Mouse (Mus musculus): ENCODE results near the gene Nrxn1. TPM values are rescaled to one million over a fixed set of nuclear protein-coding genes. Genes with fewer than 3 reads are reported as not detected.
A peak's percentile ranks its signal among the peaks of the same experiment; 100 is the strongest.

The Nrxn1 gene
- polyA plus RNA-seq (2015; fragmentation: Nextera tagmentation; extraction: Ambion mirVana) = 4.6 and 5.5 TPM in 2 replicates

DNA sequence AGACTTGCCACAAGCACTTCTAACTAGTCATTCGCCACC, at the start of gene Nrxn1:
Gene Nrxn1, minus strand, starts transcription at position 30 of the 39 bp plus-strand sequence.
- H3K4me3 ChIP-seq (ENCODE audit: low read length) = peak within 1 kb of the TSS; percentile 20

DNA sequence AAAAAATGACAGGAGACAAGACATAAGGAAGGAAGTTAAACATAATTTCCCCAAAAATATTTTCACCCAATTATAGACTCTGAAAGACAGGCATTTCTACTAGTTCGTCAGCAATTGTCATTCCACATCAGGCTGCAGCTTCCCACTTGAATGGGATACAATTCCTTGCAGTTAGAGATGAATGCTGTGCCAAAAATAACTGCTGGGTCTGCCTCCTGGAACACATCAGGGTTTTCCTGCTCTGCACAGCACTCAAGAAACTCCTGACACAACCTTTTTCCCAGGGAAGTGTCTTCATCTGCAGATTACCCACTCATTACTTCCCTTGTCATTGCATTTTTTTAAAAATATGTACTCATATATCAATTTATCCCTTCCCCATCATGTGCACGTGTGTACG, 44.0 kb upstream of the Nrxn1 start:
- ATAC-seq (ENCODE audit: low FRiP score, low TSS enrichment) = no peak
- Histone ChIP-seq H3K27me3 (ENCODE audit: insufficient read depth, low read length) (no peaks in the 10 kb centered on the region), H3K27ac (ENCODE audit: low read length) (no peak overlapping the region), H3K4me3 (ENCODE audit: low read length) (no peak overlapping the region), H3K4me1 (ENCODE audit: insufficient read depth, low read length) (no peaks in the 10 kb centered on the region), H3K9me3 (ENCODE audit: low read length) (no peaks in the 10 kb centered on the region), H3K36me3 (ENCODE audit: insufficient read depth, low read length) (no peaks in the 10 kb centered on the region), H3K4me2 (replicated peaks; ENCODE audit: low read depth, low read length) (no peak overlapping the region), H3K9ac (replicated peaks; ENCODE audit: low read length) (no peak overlapping the region)
- WGBS = 64% methylated on average over 3 of the region's 3 CpGs

More for the DNA sequence above, at the start of gene Nrxn1:
- Histone ChIP-seq H3K9ac (replicated peaks; ENCODE audit: low read length) (no peak within 1 kb of the TSS), H3K27ac (ENCODE audit: low read length) (no peak within 1 kb of the TSS), H3K4me2 (replicated peaks; ENCODE audit: low read depth, low read length) (peak within 1 kb of the TSS; percentile 45), H3K4me1 (ENCODE audit: insufficient read depth, low read length) (no peaks in the 10 kb centered on the region), H3K9me3 (ENCODE audit: low read length) (peaks cover 9% of the 10 kb centered on the region), H3K36me3 (ENCODE audit: insufficient read depth, low read length) (no peaks in the 10 kb centered on the region), H3K27me3 (ENCODE audit: insufficient read depth, low read length) (no peaks in the 10 kb centered on the region)
- WGBS = 0% methylated on average over 1 of the region's 1 CpGs
- ATAC-seq (ENCODE audit: low FRiP score, low TSS enrichment) = no peak

DNA sequence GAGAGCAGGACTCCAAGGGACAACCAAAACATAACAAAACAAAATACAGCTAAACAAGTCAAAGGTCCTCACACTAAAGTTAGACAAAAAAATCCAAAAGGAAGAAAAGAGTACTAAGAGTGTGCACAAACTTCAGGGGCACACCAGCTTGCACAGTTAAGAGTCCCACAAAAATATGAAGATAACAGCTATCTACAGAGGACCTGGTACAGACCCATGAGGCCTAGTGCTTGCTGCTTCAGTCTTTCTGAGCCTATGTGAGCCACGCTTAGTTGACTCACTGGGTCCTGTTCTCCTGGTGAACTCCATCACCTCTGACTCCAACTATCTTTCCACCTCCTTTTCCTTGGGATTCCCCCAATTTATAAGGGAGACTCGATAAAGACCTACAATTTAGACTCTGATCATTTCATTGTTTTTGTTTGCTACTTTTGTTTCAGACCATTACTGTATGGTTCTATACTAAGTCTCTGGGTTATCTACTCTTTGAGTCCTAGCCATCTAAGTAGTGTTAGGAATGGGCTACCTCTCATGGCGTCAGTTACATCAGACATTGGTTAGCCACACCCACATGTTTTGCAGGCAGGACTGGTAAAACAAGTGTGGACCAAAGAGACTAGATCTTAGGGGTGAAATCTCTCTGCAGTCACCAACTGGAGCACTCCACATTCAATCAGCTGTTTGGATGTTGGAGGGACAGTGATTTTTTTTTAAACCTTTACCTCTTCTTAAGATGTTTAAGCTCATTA, 20.2 kb upstream of the Nrxn1 start:
- Histone ChIP-seq H3K9ac (replicated peaks; ENCODE audit: low read length) (no peak overlapping the region), H3K4me1 (ENCODE audit: insufficient read depth, low read length) (no peaks in the 10 kb centered on the region), H3K4me2 (replicated peaks; ENCODE audit: low read depth, low read length) (no peak overlapping the region), H3K36me3 (ENCODE audit: insufficient read depth, low read length) (no peaks in the 10 kb centered on the region), H3K9me3 (ENCODE audit: low read length) (no peaks in the 10 kb centered on the region), H3K27ac (ENCODE audit: low read length) (no peak overlapping the region), H3K27me3 (ENCODE audit: insufficient read depth, low read length) (no peaks in the 10 kb centered on the region), H3K4me3 (ENCODE audit: low read length) (no peak overlapping the region)
- WGBS = 78% methylated on average over 3 of the region's 3 CpGs
- no peak for ATAC-seq (ENCODE audit: low FRiP score, low TSS enrichment)

GRCm38 (mm10) chr17:91112085-91112484, 19.2 kb upstream of the Nrxn1 start:
- H3K36me3 ChIP-seq (ENCODE audit: insufficient read depth, low read length) = no peaks in the 10 kb centered on the region
- H3K4me3 ChIP-seq (ENCODE audit: low read length) = no peak overlapping the region
- no peaks in the 10 kb centered on the region for H3K27me3 ChIP-seq (ENCODE audit: insufficient read depth, low read length)
- H3K4me2 ChIP-seq (replicated peaks; ENCODE audit: low read depth, low read length) = no peak overlapping the region
- no peak for ATAC-seq (ENCODE audit: low FRiP score, low TSS enrichment)
- H3K27ac ChIP-seq (ENCODE audit: low read length) = no peak overlapping the region
- no peaks in the 10 kb centered on the region for H3K9me3 ChIP-seq (ENCODE audit: low read length)
- H3K4me1 ChIP-seq (ENCODE audit: insufficient read depth, low read length) = no peaks in the 10 kb centered on the region
- WGBS = 79% methylated on average over 1 of the region's 1 CpGs
- no peak overlapping the region for H3K9ac ChIP-seq (replicated peaks; ENCODE audit: low read length)

DNA sequence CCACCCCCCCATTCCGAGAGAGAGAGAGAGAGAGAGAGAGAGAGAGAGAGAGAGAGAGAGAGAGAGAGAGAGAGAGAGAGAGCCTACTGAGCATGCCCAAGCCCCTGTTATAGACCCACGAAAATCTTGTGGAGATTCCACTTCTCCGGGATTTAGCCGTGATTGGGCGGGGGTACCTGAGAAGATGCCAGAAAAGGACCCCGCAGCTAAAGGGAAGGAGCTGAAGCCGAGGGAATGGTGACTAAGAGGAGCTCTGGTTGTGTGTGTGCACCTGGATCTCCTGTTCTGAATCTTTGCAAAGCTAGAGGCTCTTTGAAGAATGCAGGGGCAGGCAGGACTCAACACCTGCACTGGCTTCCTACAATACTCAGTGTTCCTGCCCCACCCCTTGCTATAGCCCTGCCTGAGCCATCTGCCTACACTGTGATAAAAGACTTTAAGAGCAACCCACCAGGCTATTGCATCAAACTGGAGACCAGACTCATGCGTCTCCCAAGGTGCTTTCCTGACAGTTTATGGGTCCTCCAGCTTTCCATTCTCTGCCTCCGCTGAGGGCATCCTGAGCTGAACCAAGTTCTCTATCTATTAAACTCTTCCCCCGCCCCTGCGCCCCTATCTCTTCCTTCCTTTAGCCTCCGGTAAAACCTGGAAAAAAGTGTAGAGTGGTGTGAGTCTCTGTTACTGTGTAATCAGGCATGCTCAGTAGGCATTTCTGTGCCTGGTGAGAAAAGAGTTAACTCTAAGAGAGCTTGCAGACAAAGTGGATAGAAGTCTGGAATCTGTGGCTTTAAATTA, 407 bp upstream of the Nrxn1 start:
- peaks cover 5% of the 10 kb centered on the region for H3K9me3 ChIP-seq (ENCODE audit: low read length)
- H3K9ac ChIP-seq (replicated peaks; ENCODE audit: low read length) = no peak overlapping the region
- 31% methylated on average over 12 of the region's 12 CpGs for WGBS
- H3K4me3 ChIP-seq (ENCODE audit: low read length) = no peak overlapping the region
- no peak overlapping the region for H3K4me2 ChIP-seq (replicated peaks; ENCODE audit: low read depth, low read length)
- H3K36me3 ChIP-seq (ENCODE audit: insufficient read depth, low read length) = no peaks in the 10 kb centered on the region
- no peaks in the 10 kb centered on the region for H3K27me3 ChIP-seq (ENCODE audit: insufficient read depth, low read length)
- no peak for ATAC-seq (ENCODE audit: low FRiP score, low TSS enrichment)
- no peak overlapping the region for H3K27ac ChIP-seq (ENCODE audit: low read length)
- H3K4me1 ChIP-seq (ENCODE audit: insufficient read depth, low read length) = no peaks in the 10 kb centered on the region

- no peaks in the 10 kb centered on the region for H3K27me3 ChIP-seq (ENCODE audit: insufficient read depth, low read length)
- no peaks in the 10 kb centered on the region for H3K36me3 ChIP-seq (ENCODE audit: insufficient read depth, low read length)
- peak; percentile 97 for ATAC-seq (ENCODE audit: low FRiP score, low TSS enrichment)
- H3K9me3 ChIP-seq (ENCODE audit: low read length) = peaks cover 9% of the 10 kb centered on the region
- no peaks in the 10 kb centered on the region for H3K4me1 ChIP-seq (ENCODE audit: insufficient read depth, low read length)
- 2% methylated on average over 21 of the region's 21 CpGs for WGBS
- H3K4me2 ChIP-seq (replicated peaks; ENCODE audit: low read depth, low read length) = peak overlapping the region; percentile 45
- peak overlapping the region; percentile 20 for H3K4me3 ChIP-seq (ENCODE audit: low read length)
- no peak overlapping the region for H3K9ac ChIP-seq (replicated peaks; ENCODE audit: low read length)
- H3K27ac ChIP-seq (ENCODE audit: low read length) = no peak overlapping the region
These were observed 340 bp downstream of the Nrxn1 start for GRCm38 (mm10) chr17:91092421-91093041.

GRCm38 (mm10) chr17:91090631-91091030, 2.2 kb downstream of the Nrxn1 start:
- Histone ChIP-seq H3K4me2 (replicated peaks; ENCODE audit: low read depth, low read length) (no peak overlapping the region), H3K4me1 (ENCODE audit: insufficient read depth, low read length) (no peaks in the 10 kb centered on the region), H3K36me3 (ENCODE audit: insufficient read depth, low read length) (no peaks in the 10 kb centered on the region), H3K9ac (replicated peaks; ENCODE audit: low read length) (no peak overlapping the region), H3K27me3 (ENCODE audit: insufficient read depth, low read length) (no peaks in the 10 kb centered on the region), H3K9me3 (ENCODE audit: low read length) (peaks cover 9% of the 10 kb centered on the region), H3K27ac (ENCODE audit: low read length) (no peak overlapping the region), H3K4me3 (ENCODE audit: low read length) (no peak overlapping the region)
- WGBS = 52% methylated on average over 1 of the region's 1 CpGs
- no peak for ATAC-seq (ENCODE audit: low FRiP score, low TSS enrichment)

DNA sequence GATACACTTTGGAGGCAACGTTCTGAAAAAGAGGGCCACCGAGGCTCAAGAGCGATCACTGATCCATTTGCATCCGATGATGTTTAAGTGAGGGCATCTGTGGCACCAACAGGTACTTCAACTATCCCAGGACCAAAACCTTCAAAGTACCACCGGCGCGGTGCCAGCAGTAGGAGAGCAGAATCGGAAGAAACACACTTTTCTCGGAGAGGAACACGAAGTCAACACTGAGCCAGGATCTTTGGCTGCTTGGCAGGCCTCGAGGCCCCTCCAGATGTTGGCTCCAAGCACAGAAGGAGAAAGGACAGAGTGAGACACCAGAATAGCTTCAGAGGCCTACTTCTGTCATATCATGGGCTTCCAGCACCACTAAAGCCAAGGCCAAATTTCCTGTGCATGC, 3.9 kb downstream of the Nrxn1 start:
- H3K9ac ChIP-seq (replicated peaks; ENCODE audit: low read length) = no peak overlapping the region

DNA sequence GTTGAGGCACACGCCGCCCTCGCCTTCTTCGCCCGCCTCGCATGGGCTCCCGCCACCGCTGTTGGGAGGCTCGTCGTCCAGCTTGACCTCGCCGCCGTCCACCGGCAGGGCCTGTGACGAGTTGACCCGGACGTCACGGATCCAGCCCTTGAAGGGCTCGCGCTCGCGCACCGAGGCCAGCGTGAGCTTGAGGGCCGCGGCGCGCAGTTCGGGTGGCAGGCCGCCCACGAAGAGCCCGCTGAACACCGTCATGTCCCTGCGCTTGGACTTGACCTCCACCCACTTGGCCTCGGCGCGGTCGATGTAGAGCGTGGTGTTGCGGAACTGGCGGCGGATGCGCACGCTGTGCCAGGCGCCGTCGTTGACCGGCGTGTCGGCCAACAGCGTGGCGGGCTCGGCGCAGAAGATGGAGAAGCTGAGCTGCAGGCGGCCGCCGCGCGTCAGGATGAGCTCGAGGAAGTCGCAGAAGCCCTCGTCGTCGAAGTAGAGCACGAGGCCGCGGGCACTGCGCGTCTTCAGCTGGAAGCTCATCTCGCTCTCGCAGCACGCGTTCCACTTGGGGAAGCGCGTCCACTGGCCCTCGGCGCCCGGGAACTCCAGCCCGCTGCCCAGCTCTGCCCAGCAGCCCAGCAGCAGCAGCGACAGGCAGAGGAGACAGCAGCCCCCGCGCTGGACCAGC, 4.7 kb downstream of the Nrxn1 start:
- H3K36me3 ChIP-seq (ENCODE audit: insufficient read depth, low read length) = no peaks in the 10 kb centered on the region
- no peak overlapping the region for H3K9ac ChIP-seq (replicated peaks; ENCODE audit: low read length)
- no peak for ATAC-seq (ENCODE audit: low FRiP score, low TSS enrichment)
- no peak overlapping the region for H3K27ac ChIP-seq (ENCODE audit: low read length)
- H3K4me3 ChIP-seq (ENCODE audit: low read length) = no peak overlapping the region
- H3K27me3 ChIP-seq (ENCODE audit: insufficient read depth, low read length) = no peaks in the 10 kb centered on the region
- H3K4me1 ChIP-seq (ENCODE audit: insufficient read depth, low read length) = no peaks in the 10 kb centered on the region
- peaks cover 9% of the 10 kb centered on the region for H3K9me3 ChIP-seq (ENCODE audit: low read length)
- H3K4me2 ChIP-seq (replicated peaks; ENCODE audit: low read depth, low read length) = no peak overlapping the region
- 74% methylated on average over 67 of the region's 82 CpGs for WGBS

More for the DNA sequence above, 3.9 kb downstream of the Nrxn1 start:
- peaks cover 9% of the 10 kb centered on the region for H3K9me3 ChIP-seq (ENCODE audit: low read length)
- no peak overlapping the region for H3K27ac ChIP-seq (ENCODE audit: low read length)
- ATAC-seq (ENCODE audit: low FRiP score, low TSS enrichment) = no peak
- WGBS = 87% methylated on average over 11 of the region's 11 CpGs
- no peak overlapping the region for H3K4me3 ChIP-seq (ENCODE audit: low read length)
- H3K4me2 ChIP-seq (replicated peaks; ENCODE audit: low read depth, low read length) = no peak overlapping the region
- H3K4me1 ChIP-seq (ENCODE audit: insufficient read depth, low read length) = no peaks in the 10 kb centered on the region
- no peaks in the 10 kb centered on the region for H3K27me3 ChIP-seq (ENCODE audit: insufficient read depth, low read length)
- H3K36me3 ChIP-seq (ENCODE audit: insufficient read depth, low read length) = no peaks in the 10 kb centered on the region

- H3K27ac ChIP-seq (ENCODE audit: low read length) = no peak overlapping the region
- H3K9ac ChIP-seq (replicated peaks; ENCODE audit: low read length) = no peak overlapping the region
- no peaks in the 10 kb centered on the region for H3K4me1 ChIP-seq (ENCODE audit: insufficient read depth, low read length)
- no peaks in the 10 kb centered on the region for H3K27me3 ChIP-seq (ENCODE audit: insufficient read depth, low read length)
- no peak overlapping the region for H3K4me3 ChIP-seq (ENCODE audit: low read length)
- no peaks in the 10 kb centered on the region for H3K36me3 ChIP-seq (ENCODE audit: insufficient read depth, low read length)
- H3K9me3 ChIP-seq (ENCODE audit: low read length) = peaks cover 9% of the 10 kb centered on the region
- no peak for ATAC-seq (ENCODE audit: low FRiP score, low TSS enrichment)
- WGBS = 87% methylated on average over 1 of the region's 1 CpGs
- no peak overlapping the region for H3K4me2 ChIP-seq (replicated peaks; ENCODE audit: low read depth, low read length)
These were observed 6.5 kb downstream of the Nrxn1 start for GRCm38 (mm10) chr17:91086412-91086811.
